Mouse (Mus musculus): Measurements from ENCODE around the gene Npas3.
A peak's percentile ranks its signal among the peaks of the same experiment; 100 is the strongest.

Gene Npas3

GRCm38 (mm10) chr12:53882863-53883262, 634.4 kb downstream of the Npas3 start:
- no peak for DNase-seq

GRCm38 (mm10) chr12:53888624-53889023, 640.1 kb downstream of the Npas3 start:
- no peak for DNase-seq

- DNase-seq = no peak
Observed at GRCm38 (mm10) chr12:53895909-53896308, 647.4 kb downstream of the Npas3 start.

GRCm38 (mm10) chr12:53908761-53909160, 660.3 kb downstream of the Npas3 start:
- no peak for DNase-seq

- no peak for DNase-seq
Observed at GRCm38 (mm10) chr12:53910192-53910591, 661.7 kb downstream of the Npas3 start.

- DNase-seq = peak; percentile 59
Observed at GRCm38 (mm10) chr12:53922153-53922552, 673.7 kb downstream of the Npas3 start.

GRCm38 (mm10) chr12:53948826-53949225, 700.3 kb downstream of the Npas3 start:
- no peak for DNase-seq

DNA sequence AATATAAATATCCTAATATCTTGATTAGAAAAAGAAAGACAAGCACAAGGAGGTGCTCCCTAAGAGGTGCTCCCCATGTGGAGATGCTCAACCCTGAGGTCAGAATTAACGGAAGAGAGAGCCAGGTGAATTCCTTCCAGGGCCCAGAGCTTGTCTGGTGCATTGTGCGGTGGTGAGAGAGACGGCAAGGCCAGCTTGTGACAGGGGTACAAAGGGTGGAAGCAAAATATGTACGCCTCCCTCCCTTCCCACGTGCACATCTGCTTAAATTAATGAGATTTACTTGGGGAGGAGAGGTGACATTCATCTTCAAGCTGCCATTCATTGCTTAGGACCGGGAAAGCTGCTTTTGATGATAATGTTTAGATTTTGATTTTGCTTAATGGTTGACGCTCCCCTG, 713.5 kb downstream of the Npas3 start:
- DNase-seq = peak; percentile 31

GRCm38 (mm10) chr12:53963534-53963933, 715.1 kb downstream of the Npas3 start:
- DNase-seq = peak; percentile 53

- DNase-seq = peak; percentile 56
Observed at GRCm38 (mm10) chr12:53969378-53970174, 721.1 kb downstream of the Npas3 start.

DNA sequence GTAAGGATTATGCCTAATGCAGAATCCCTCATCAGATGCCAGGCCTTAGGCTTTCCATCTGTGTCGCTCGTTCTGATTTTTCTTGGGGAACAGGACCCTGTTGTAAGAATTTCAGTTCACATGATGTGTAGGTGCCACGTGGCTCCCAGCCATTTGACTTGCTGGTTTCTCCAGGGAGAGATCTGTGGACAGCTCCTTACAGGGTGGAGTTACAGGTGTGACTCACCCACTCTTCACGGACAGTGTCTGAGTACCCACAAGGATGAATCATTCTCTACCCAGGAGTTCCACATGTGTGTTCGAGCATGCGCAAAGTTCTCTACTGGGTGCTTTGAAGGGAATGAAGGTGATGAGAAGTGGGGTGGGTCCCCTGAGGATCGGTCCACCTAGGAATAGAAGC, 722.2 kb downstream of the Npas3 start:
- peak; percentile 73 for DNase-seq

- DNase-seq = peak; percentile 40
Observed at GRCm38 (mm10) chr12:53973414-53973813, 724.9 kb downstream of the Npas3 start.

DNA sequence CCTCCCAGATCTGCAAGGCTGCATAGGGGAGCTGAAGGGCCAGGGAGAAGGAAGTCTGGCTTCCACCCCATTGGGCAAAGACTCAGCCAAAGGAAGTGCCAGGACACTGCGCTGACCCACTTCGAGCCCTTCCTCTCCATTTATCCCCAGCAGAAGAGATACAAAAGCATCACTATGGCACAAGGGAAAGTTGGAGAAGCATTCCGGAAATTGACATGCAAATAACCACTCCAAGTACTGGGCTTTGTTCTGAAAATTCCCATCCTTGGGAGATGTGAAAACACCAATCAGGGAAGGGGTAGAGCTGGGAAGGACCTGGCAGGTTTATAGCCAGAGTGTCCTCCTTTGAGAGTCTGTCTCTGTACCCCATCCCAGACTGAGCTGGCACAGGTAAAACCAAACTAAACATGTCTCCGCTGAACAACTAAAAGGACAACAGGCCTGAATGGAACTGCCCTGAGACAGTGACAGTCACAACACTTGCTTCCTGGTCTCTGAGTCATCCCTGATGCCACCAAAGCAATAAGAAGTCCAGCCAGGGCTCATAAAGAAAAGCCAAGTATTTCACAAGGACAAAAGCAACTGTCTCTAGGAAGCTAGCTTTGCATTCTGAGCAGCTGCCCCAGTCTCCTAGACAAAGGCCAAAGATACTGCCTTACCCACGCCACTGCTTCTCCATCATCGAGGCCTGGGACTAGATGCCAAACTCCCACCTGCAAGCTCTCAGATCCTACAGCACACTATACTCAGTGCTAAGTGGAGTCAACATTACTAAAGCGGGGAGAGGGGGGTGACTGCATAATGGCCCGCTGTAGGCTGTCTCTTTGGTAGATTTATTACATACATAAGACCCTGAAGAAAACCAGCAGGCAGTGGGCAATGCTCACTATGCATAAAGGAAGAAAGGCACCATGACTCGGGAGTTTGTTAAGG, 733.4 kb downstream of the Npas3 start:
- DNase-seq = peak; percentile 39

DNA sequence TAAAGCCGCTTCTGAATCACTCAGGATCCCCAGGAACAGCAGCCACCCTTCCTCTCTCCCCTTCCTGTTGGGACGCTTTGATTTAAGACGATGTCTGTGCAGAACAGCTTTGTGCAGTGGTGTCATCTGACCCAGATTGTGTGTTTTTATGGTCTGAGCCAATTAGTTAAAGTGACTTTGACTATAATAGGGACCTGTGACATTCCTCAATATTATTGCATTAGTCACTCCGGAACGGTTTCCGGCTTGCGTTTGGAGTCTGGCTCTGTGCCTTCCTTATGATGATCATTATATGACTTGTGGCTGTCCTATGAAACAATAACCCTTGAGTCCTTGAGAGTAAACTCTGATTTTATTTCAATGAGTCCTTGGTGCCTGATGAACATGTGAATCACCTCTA, 735.5 kb downstream of the Npas3 start:
- DNase-seq = peak; percentile 66

- DNase-seq = peak; percentile 45
Observed at GRCm38 (mm10) chr12:53985851-53986842, 737.7 kb downstream of the Npas3 start.

DNA sequence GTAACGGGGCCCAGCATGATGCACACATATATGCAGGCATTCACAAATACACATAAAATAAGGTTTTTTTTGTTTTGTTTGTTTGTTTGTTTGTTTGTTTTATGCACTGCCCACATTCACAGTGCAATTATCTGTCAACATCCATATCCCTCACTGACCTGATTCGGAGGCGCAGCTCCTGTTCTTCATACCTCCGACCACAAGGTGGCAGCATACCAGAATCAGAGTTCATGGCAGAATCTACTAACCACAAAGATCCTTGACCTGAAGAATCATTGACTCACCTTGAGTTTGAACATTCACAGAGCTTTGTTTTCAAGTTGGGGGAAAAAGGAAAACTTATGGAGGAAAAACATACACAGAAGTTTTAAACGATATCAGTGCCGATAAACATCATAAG, 743.9 kb downstream of the Npas3 start:
- DNase-seq = peak; percentile 72

DNA sequence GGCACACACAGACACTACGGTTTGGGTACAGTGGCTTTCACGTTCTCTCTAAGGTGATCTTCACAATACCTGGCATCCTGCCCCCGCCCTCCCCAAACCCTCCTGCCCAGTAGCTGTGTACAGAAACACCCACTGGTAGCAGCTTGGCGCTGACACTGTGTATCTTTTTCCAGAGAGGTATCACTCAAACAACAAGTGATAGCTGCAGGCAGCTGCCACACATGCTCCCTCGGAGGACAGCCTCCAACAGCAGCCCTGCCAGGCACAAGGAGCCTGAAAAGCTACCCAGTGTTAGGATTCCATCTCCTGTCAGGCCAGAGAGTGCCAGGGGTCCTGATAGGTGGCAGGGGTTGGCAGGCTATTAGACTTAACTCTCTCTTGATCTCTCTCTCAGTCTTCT, 747.2 kb downstream of the Npas3 start:
- peak; percentile 92 for DNase-seq

- peak; percentile 53 for DNase-seq
Observed at GRCm38 (mm10) chr12:53997141-53997540, 748.7 kb downstream of the Npas3 start.

GRCm38 (mm10) chr12:53999647-54000637, 751.5 kb downstream of the Npas3 start:
- DNase-seq = peak; percentile 76

DNA sequence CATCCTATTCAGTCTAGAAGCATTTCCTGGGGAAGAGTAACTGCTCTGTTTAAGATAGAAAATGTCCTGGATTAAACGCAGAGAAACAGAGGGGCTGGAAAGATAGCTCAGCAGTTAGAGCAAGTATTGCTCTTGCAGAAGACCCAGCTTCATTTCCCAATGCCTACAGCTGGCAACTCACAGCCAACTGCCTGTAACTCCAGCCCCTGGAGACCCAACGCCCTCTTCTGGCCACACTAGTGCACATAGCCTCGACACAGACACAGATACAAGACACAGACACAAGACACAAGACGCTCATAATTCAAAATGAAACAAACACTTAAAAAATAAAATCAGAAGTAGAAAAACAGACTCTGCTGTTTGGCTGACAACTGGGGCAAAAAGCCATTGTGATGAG, 754.0 kb downstream of the Npas3 start:
- DNase-seq = peak; percentile 66

GRCm38 (mm10) chr12:54004606-54005005, 756.1 kb downstream of the Npas3 start:
- DNase-seq = peak; percentile 63

All from heart, adult 11 months (tissue).